Mouse (Mus musculus) MEL (cell line): ENCODE measurements around the gene Hspb11.

Experiments
- CTCF ChIP-seq, 3 experiments: IDR thresholded peaks in 2 of 3; conservative IDR thresholded peaks in 1 of 3; 2 replicates each; pipeline ENCODE4 v1.5.1; 2011 to 2012; ENCODE audit warnings: low read length in 3 of 3, low read depth in 2 of 3, mild to moderate bottlenecking in 2 of 3, improper control_type of control experiment in 1 of 3, inconsistent platforms in 1 of 3, mixed read lengths in 1 of 3, moderate library complexity in 1 of 3; ENCODE audit not compliant: control insufficient read depth in 1 of 3, insufficient read depth in 1 of 3, poor library complexity in 1 of 3, severe bottlenecking in 1 of 3
- EP300 ChIP-seq, 2 experiments: IDR thresholded peaks; 2 replicates each; pipeline ENCODE4 v1.6.1; 2011; ENCODE audit warnings: improper control_type of control experiment in 2 of 2, low read length in 2 of 2, low read depth in 1 of 2, mild to moderate bottlenecking in 1 of 2
- GATA1 ChIP-seq: IDR thresholded peaks from 2 replicates; pipeline ENCODE4 v1.6.1; 2011; ENCODE audit warnings: low read depth, low read length, improper control_type of control experiment
- MEF2A ChIP-seq: IDR thresholded peaks from 2 replicates; pipeline ENCODE4 v1.6.1; 2014; ENCODE audit warnings: low read depth, mild to moderate bottlenecking, inconsistent platforms, low read length, improper control_type of control experiment; ENCODE audit not compliant: poor library complexity, insufficient replicate concordance, severe bottlenecking; ENCODE audit errors: extremely low read depth
- MYB ChIP-seq: IDR thresholded peaks from 2 replicates; pipeline ENCODE4 v1.6.1; 2011; ENCODE audit warnings: mild to moderate bottlenecking, low read depth, low read length, improper control_type of control experiment
- POLR2A ChIP-seq, 2 experiments: IDR thresholded peaks; 2 replicates each; pipeline ENCODE4 v1.6.1; 2011 to 2012; ENCODE audit warnings: low read length in 2 of 2, mild to moderate bottlenecking in 2 of 2, control low read depth in 1 of 2, improper control_type of control experiment in 1 of 2, low read depth in 1 of 2, moderate library complexity in 1 of 2; ENCODE audit not compliant: control insufficient read depth in 1 of 2, insufficient read depth in 1 of 2, poor library complexity in 1 of 2
- UBTF ChIP-seq: IDR thresholded peaks from 2 replicates; pipeline ENCODE4 v1.6.1; 2012; ENCODE audit warnings: low read depth, mild to moderate bottlenecking, inconsistent platforms, low read length, improper control_type of control experiment, moderate library complexity, borderline replicate concordance; ENCODE audit not compliant: insufficient read depth
- USF1 ChIP-seq: IDR thresholded peaks from 2 replicates; pipeline ENCODE4 v1.6.1; 2014; ENCODE audit warnings: low read depth, mild to moderate bottlenecking, inconsistent platforms, low read length, improper control_type of control experiment, moderate library complexity

- no peak for TF ChIP-seq CTCF (IDR thresholded peaks at IDR 0.05 in 2 of 3, conservative IDR thresholded peaks at IDR 0.05 in 1 of 3; ENCODE audit: control insufficient read depth in 1 of 3, insufficient read depth in 1 of 3, low read depth in 2 of 3, low read length in 3 of 3, poor library complexity in 1 of 3, severe bottlenecking in 1 of 3)
- no peak for TF ChIP-seq MEF2A
- TF ChIP-seq EP300 (IDR thresholded peaks at IDR 0.05; ENCODE audit: low read depth in 1 of 2, low read length in 2 of 2): no peak
- no peak for TF ChIP-seq POLR2A (IDR thresholded peaks at IDR 0.05; ENCODE audit: control insufficient read depth in 1 of 2, insufficient read depth in 1 of 2, low read depth in 1 of 2, low read length in 2 of 2, poor library complexity in 1 of 2)
- TF ChIP-seq MYB: no peak
- no peak for TF ChIP-seq UBTF
- TF ChIP-seq GATA1: no peak
- TF ChIP-seq USF1: no peak
Measured at GRCm38 (mm10) chr4:107252522-107252921, 871 bp upstream of the Hspb11 start.
